In the genomic region with DNA sequence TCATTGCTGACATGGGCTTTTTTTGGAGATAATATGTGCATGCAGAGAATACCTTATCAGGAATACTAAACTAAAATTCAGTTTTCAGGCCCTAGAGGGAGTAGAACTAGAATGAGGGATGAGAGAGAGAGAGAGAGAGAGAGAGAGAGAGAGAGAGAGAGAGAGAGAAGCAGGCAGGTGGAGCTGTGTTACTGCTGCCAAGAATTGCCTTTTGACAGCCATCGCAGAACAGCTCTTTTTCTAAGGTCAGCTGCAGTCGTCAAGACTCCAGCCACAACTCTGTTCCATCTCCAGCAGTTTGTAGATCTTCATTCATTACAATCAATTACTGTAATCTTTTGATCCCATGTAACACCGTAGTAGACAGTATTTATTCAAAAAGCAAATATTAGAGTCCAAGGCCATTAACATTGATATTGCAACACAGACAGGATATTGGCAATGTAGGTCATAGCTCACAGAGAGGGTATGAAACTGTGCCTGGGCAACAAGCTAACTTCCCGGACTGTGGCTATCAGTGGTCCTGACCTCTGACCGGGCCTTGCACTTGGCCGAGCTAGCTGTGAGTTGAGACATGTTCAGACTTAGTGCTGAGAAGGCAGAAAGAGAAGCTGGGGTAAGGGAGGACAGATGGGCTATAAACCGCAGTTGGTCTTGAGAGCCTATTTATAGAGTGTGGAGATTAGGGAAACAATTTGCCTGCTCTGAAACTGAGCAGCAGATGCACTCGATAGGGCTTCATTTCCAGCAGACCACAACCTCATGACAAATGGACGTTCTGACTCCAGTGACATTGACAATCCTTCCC, we compare ENCODE assay signal across 10 mouse cellular contexts. TPM values are rescaled to one million over a fixed set of nuclear protein-coding genes. Genes with fewer than 3 reads are reported as not detected.
DNase-seq lines count a peak whose midpoint lies in the region; ATAC-seq and TF ChIP-seq lines count a peak whose summit lies in the region.
"Had no signal": no experiment of that assay in that cellular context is flagged by ENCODE, and none has a peak within 500 bp of the region (broad histone marks: within the 10 kb centered on the region; RNA-seq: fewer than 3 reads in every experiment).

No protein-coding gene starts in this region.

- no peaks in the 10 kb centered on the region for H3K9me3 ChIP-seq in hindbrain, embryonic 16.5 days (ENCODE audit: control insufficient read depth, low read length)
- no peaks in the 10 kb centered on the region for H3K9me3 ChIP-seq in hindbrain, embryonic 12.5 days (replicated peaks)
- no peaks in the 10 kb centered on the region for H3K9me3 ChIP-seq in MEL (replicated peaks; ENCODE audit: insufficient read depth, low read length)
- no peaks in the 10 kb centered on the region for H3K9me3 ChIP-seq in lung, embryonic 16.5 days (ENCODE audit: control insufficient read depth, low read length)
- H3K9me3 ChIP-seq in stomach, postnatal 0 days (ENCODE audit: control insufficient read depth, low read length): no peaks in the 10 kb centered on the region
- H3K9me3 ChIP-seq: neural tube, embryonic 12.5 days had no signal

- intact Hi-C loops in heart, postnatal 25 days (cut with DNase I): no loop called here

- H3K4me1 ChIP-seq in hindbrain, embryonic 16.5 days (ENCODE audit: control insufficient read depth, insufficient read depth, low read depth, low read length): no peaks in the 10 kb centered on the region
- H3K4me1 ChIP-seq in hindbrain, embryonic 12.5 days: no peaks in the 10 kb centered on the region
- H3K4me1 ChIP-seq in MEL (ENCODE audit: control insufficient read depth in 1 of 2, insufficient read depth in 2 of 2, low read length in 2 of 2): peaks cover 0 to 8% of the 10 kb centered on the region in 2 experiments; a peak in 3 of 4 replicates
- 0 out of 2 replicates have a peak, but pooled peaks cover 2% of the 10 kb centered on the region for H3K4me1 ChIP-seq in lung, embryonic 16.5 days (replicated peaks; ENCODE audit: control insufficient read depth, insufficient read depth, low read length)
- no peaks in the 10 kb centered on the region for H3K4me1 ChIP-seq in stomach, postnatal 0 days (replicated peaks; ENCODE audit: control insufficient read depth, insufficient read depth)
- H3K4me1 ChIP-seq: neural tube, embryonic 12.5 days had no signal

- no peak overlapping the region for H3K4me2 ChIP-seq in hindbrain, embryonic 16.5 days (ENCODE audit: low read length)
- H3K4me2 ChIP-seq in hindbrain, embryonic 12.5 days (replicated peaks): no peak overlapping the region
- H3K4me2 ChIP-seq in lung, embryonic 16.5 days (ENCODE audit: low read depth, low read length): no peak overlapping the region
- no peak overlapping the region for H3K4me2 ChIP-seq in stomach, postnatal 0 days (replicated peaks; ENCODE audit: low read depth)
- H3K4me2 ChIP-seq: neural tube, embryonic 12.5 days had no signal

- ATAC-seq in hindbrain, embryonic 16.5 days: peak; percentile 81
- no peak for ATAC-seq in hindbrain, embryonic 12.5 days (ENCODE audit: low FRiP score)
- peak; percentile 86 for ATAC-seq in lung, embryonic 16.5 days (ENCODE audit: low read depth)
- ATAC-seq in stomach, postnatal 0 days (ENCODE audit: low FRiP score, low TSS enrichment): peak; percentile 60; the same call in 1 of the 2 replicates

- TF ChIP-seq CTCF in MEL (IDR thresholded peaks at IDR 0.05 in 2 of 3, conservative IDR thresholded peaks at IDR 0.05 in 1 of 3; ENCODE audit: control insufficient read depth in 1 of 3, insufficient read depth in 1 of 3, low read depth in 2 of 3, low read length in 3 of 3, poor library complexity in 1 of 3, severe bottlenecking in 1 of 3): no peak
- TF ChIP-seq CTCF in stomach, postnatal 0 days (IDR thresholded peaks at IDR 0.05; ENCODE audit: low read depth): no peak

- H3K36me3 ChIP-seq in hindbrain, embryonic 16.5 days (ENCODE audit: control insufficient read depth, insufficient read depth, low read length): no peaks in the 10 kb centered on the region
- H3K36me3 ChIP-seq in hindbrain, embryonic 12.5 days: no peaks in the 10 kb centered on the region
- peaks cover 0 to 8% of the 10 kb centered on the region in 2 experiments; a peak in 2 of 4 replicates for H3K36me3 ChIP-seq in MEL (ENCODE audit: control insufficient read depth in 1 of 2, insufficient read depth in 2 of 2, low read length in 2 of 2)
- no peaks in the 10 kb centered on the region for H3K36me3 ChIP-seq in lung, embryonic 16.5 days (ENCODE audit: control insufficient read depth, insufficient read depth, low read length)
- H3K36me3 ChIP-seq in stomach, postnatal 0 days (ENCODE audit: control insufficient read depth, insufficient read depth, low read length): no peaks in the 10 kb centered on the region
- H3K36me3 ChIP-seq: neural tube, embryonic 12.5 days had no signal

- H3K79me2 ChIP-seq in MEL (ENCODE audit: control insufficient read depth, insufficient read depth, low read length, poor library complexity): no peaks in the 10 kb centered on the region

- TF ChIP-seq RAD21 in MEL (IDR thresholded peaks at IDR 0.05; ENCODE audit: low read depth, low read length): no peak

- no peak overlapping the region for H3K9ac ChIP-seq in hindbrain, embryonic 16.5 days (ENCODE audit: low read depth, low read length)
- no peak overlapping the region for H3K9ac ChIP-seq in hindbrain, embryonic 12.5 days
- H3K9ac ChIP-seq in MEL (ENCODE audit: control insufficient read depth, low read depth, low read length, poor library complexity, severe bottlenecking): no peak overlapping the region
- no peak overlapping the region for H3K9ac ChIP-seq in lung, embryonic 16.5 days (ENCODE audit: low read length)
- no peak overlapping the region for H3K9ac ChIP-seq in stomach, postnatal 0 days (ENCODE audit: low read length)
- H3K9ac ChIP-seq: neural tube, embryonic 12.5 days had no signal

- DNase-seq in MEL (ENCODE audit: low read depth, low spot score): peak; percentile 47
- DNase-seq in cerebellum, postnatal 36 days: peak; percentile 43 to 57
- peak; percentile 12 for DNase-seq in heart, postnatal 25 days (ENCODE audit: low spot score)
- DNase-seq in stomach, postnatal 0 days (ENCODE audit: low spot score): peak; percentile 18
- DNase-seq in thymus, postnatal 10 days (ENCODE audit: low spot score in 2 of 2): no peak

- H3K27me3 ChIP-seq in hindbrain, embryonic 16.5 days (replicated peaks; ENCODE audit: control insufficient read depth, insufficient read depth, low read length): no peaks in the 10 kb centered on the region
- H3K27me3 ChIP-seq in hindbrain, embryonic 12.5 days: no peaks in the 10 kb centered on the region
- no peaks in the 10 kb centered on the region for H3K27me3 ChIP-seq in MEL (ENCODE audit: control insufficient read depth in 1 of 2, insufficient read depth in 2 of 2, low read length in 2 of 2)
- no peaks in the 10 kb centered on the region for H3K27me3 ChIP-seq in lung, embryonic 16.5 days (ENCODE audit: control insufficient read depth, insufficient read depth, low read depth, low read length)
- H3K27me3 ChIP-seq in stomach, postnatal 0 days (ENCODE audit: control insufficient read depth, insufficient read depth, low read length): no peaks in the 10 kb centered on the region
- H3K27me3 ChIP-seq: neural tube, embryonic 12.5 days had no signal

- no peak overlapping the region for H3K27ac ChIP-seq in hindbrain, embryonic 16.5 days (ENCODE audit: low read depth, low read length)
- H3K27ac ChIP-seq in hindbrain, embryonic 12.5 days: no peak overlapping the region
- no peak overlapping the region; the same call in 1 of the 2 replicates for H3K27ac ChIP-seq in MEL (ENCODE audit: control insufficient read depth, low read depth, low read length)
- no peak overlapping the region for H3K27ac ChIP-seq in lung, embryonic 16.5 days (ENCODE audit: low read length)
- no peak overlapping the region for H3K27ac ChIP-seq in stomach, postnatal 0 days (replicated peaks)
- H3K27ac ChIP-seq: neural tube, embryonic 12.5 days had no signal

- TF ChIP-seq POLR2A in MEL (IDR thresholded peaks at IDR 0.05; ENCODE audit: control insufficient read depth in 1 of 2, insufficient read depth in 1 of 2, low read depth in 1 of 2, low read length in 2 of 2, poor library complexity in 1 of 2): no peak

- WGBS in hindbrain, embryonic 16.5 days: 65% methylated on average over 9 of the region's 9 CpGs
- 81% methylated on average over 9 of the region's 9 CpGs for WGBS in hindbrain, embryonic 12.5 days
- WGBS in lung, embryonic 16.5 days: 32% methylated on average over 9 of the region's 9 CpGs
- WGBS in stomach, postnatal 0 days: 28% methylated on average over 9 of the region's 9 CpGs

- 0 out of 4 replicates have a peak, but pooled peaks of 1 of the 2 experiments have one; percentile 26 for TF ChIP-seq EP300 in MEL (IDR thresholded peaks at IDR 0.05; ENCODE audit: low read depth in 1 of 2, low read length in 2 of 2)
- TF ChIP-seq EP300 in stomach, postnatal 0 days (optimal IDR thresholded peaks at IDR 0.05): no peak

- no peak overlapping the region for H3K4me3 ChIP-seq in hindbrain, embryonic 16.5 days (ENCODE audit: low read length)
- H3K4me3 ChIP-seq in hindbrain, embryonic 12.5 days: no peak overlapping the region
- no peak overlapping the region for H3K4me3 ChIP-seq in MEL (ENCODE audit: control insufficient read depth in 1 of 2, insufficient read depth in 1 of 2, low read depth in 2 of 2, low read length in 2 of 2)
- H3K4me3 ChIP-seq in lung, embryonic 16.5 days (ENCODE audit: low read length): no peak overlapping the region
- H3K4me3 ChIP-seq in stomach, postnatal 0 days (ENCODE audit: low read depth, low read length): no peak overlapping the region
- H3K4me3 ChIP-seq: erythroblast, embryonic 14.5 days; neural tube, embryonic 12.5 days had no signal

TF ChIP-seq in MEL, 35 proteins besides CTCF, POLR2A, EP300 and RAD21 (continues in another document):
- no peak for TF ChIP-seq MAZ (IDR thresholded peaks at IDR 0.05; ENCODE audit: low read depth, low read length)
- 0 out of 2 replicates have a peak, but pooled peaks have one; percentile 47 for TF ChIP-seq ETS1 (IDR thresholded peaks at IDR 0.05; ENCODE audit: low read depth, low read length)
- peak; percentile 30; the same call in 1 of the 2 replicates for TF ChIP-seq GATA1 (IDR thresholded peaks at IDR 0.05; ENCODE audit: low read depth, low read length)
- TF ChIP-seq JUND (IDR thresholded peaks at IDR 0.05; ENCODE audit: low read depth, low read length): peak; percentile 84; the same call in 1 of the 2 replicates
- no peak for TF ChIP-seq KAT2A (conservative IDR thresholded peaks at IDR 0.05; ENCODE audit: low read depth, low read length)

RNA-seq across cellular contexts. Expression of a gene that starts 17.1 kb away (rescaled TPM):
- 0.83 and 0.85 TPM in 2 replicates for polyA plus RNA-seq in hindbrain, embryonic 16.5 days (2015; fragmentation: Nextera tagmentation; extraction: Ambion mirVana)
- polyA plus RNA-seq in hindbrain, embryonic 12.5 days (2016; fragmentation: Nextera tagmentation; extraction: Ambion mirVana): 0.07 and 0.39 TPM in 2 replicates
- total RNA-seq in MEL (2012; rRNA removed): 0.08 and 0.13 TPM in 2 replicates
- under 1 TPM in 1 of 2 experiments, not detected in 1; 0.06 TPM for polyA plus RNA-seq in MEL (2012; ENCODE audit: insufficient read depth in 1 of 2, insufficient read length in 2 of 2, low read depth in 1 of 2, low replicate concordance in 2 of 2, missing spikeins in 1 of 2)
- total RNA-seq in heart, postnatal 25 days (2021): 1 to 10 TPM; 1.8 to 2.3 TPM
- 0.08 and 0.15 TPM in 2 replicates for polyA plus RNA-seq in lung, embryonic 16.5 days (2015; fragmentation: Nextera tagmentation; extraction: Ambion mirVana)
- 0.08 TPM in 2 replicates for polyA plus RNA-seq in stomach, postnatal 0 days (2015; fragmentation: Nextera tagmentation; extraction: Ambion mirVana)
- polyA plus RNA-seq: erythroblast, embryonic 14.5 days had no signal

Comparison
In these comparisons a context has a peak if more than half of its experiments do, and no peak if none do; other contexts are left out.
1. DNase-seq: peak in MEL (single experiment), cerebellum, postnatal 36 days (2 of 2), heart, postnatal 25 days (single experiment) and stomach, postnatal 0 days (single experiment); none in thymus, postnatal 10 days (0 of 2).